Mouse (Mus musculus) erythroblast, embryonic 14.5 days (primary cell): ENCODE data around the gene Tango6.

Source experiments
- GATA1 ChIP-seq: IDR thresholded peaks from 2 replicates; pipeline ENCODE4 v1.6.1; 2012; ENCODE audit warnings: low read length, inconsistent platforms, mixed read lengths
- TAL1 ChIP-seq: IDR thresholded peaks from 3 replicates; pipeline ENCODE4 v1.6.1; 2012; ENCODE audit warnings: low read length, inconsistent platforms, mixed read lengths

DNA sequence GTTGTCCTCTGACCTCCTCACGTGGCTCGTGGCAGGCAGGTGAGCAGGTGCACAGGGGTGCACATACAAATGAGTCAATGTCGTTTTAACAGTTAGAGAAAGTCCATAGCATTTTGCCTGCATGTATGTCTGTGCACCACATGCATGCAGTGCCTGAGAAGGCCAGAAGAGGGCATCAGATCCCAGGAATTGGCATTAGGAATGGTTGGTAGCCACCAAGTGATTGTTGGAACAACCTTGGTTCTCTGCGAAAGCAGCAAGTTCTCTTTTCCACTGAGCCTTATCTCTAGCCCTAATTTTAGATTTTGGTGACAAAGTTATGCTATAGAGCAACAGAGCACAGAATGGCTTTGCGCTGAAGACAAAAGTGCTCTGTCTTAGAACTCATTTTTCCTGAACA, 16.7 kb downstream of the Tango6 start:
- TF ChIP-seq GATA1 (no peak), TAL1 (no peak)
